8 mouse cellular contexts compared by ENCODE assay signal in genomic region chr2:65413746-65414145, GRCm38 (mm10). TPM values are rescaled to one million over a fixed set of nuclear protein-coding genes. Genes with fewer than 3 reads are reported as not detected.
A peak's percentile ranks its signal among the peaks of the same experiment; 100 is the strongest.
DNase-seq lines count a peak whose midpoint lies in the region; ATAC-seq and TF ChIP-seq lines count a peak whose summit lies in the region.

No protein-coding gene starts in this region.

- no peak for TF ChIP-seq EP300 in MEL (IDR thresholded peaks at IDR 0.05; ENCODE audit: low read depth in 1 of 2, low read length in 2 of 2)

- H3K9ac ChIP-seq in MEL (ENCODE audit: control insufficient read depth, low read depth, low read length, poor library complexity, severe bottlenecking) = no peak overlapping the region
- H3K9ac ChIP-seq in embryonic facial prominence, embryonic 11.5 days (replicated peaks; ENCODE audit: low read length) = no peak overlapping the region; the same call in 1 of the 2 replicates
- peak overlapping the region; percentile 42; the same call in 1 of the 2 replicates for H3K9ac ChIP-seq in hindbrain, embryonic 12.5 days
- no peak overlapping the region for H3K9ac ChIP-seq in limb, embryonic 14.5 days (ENCODE audit: low read depth, low read length, severe bottlenecking)

- H3ac ChIP-seq in myocyte (ENCODE audit: control insufficient read depth, insufficient read length) = no peak overlapping the region

- no peaks in the 10 kb centered on the region for H3K9me3 ChIP-seq in MEL (replicated peaks; ENCODE audit: insufficient read depth, low read length)
- H3K9me3 ChIP-seq in embryonic facial prominence, embryonic 11.5 days (replicated peaks; ENCODE audit: control insufficient read depth, low read length) = no peaks in the 10 kb centered on the region
- H3K9me3 ChIP-seq in hindbrain, embryonic 12.5 days (replicated peaks) = no peaks in the 10 kb centered on the region
- H3K9me3 ChIP-seq in limb, embryonic 14.5 days (ENCODE audit: control insufficient read depth, low read length) = no peaks in the 10 kb centered on the region

- intact Hi-C loops in gastrocnemius, adult 2 months (cut with DNase I) = loop anchor here (1.0 kb wide), 1 partner anchor 154 kb away; the partner anchor contains the start of gene Scn3a
- intact Hi-C loops in gastrocnemius, postnatal 36 days (cut with DNase I) = no loop called here

- no peaks in the 10 kb centered on the region for H3K36me3 ChIP-seq in MEL (ENCODE audit: control insufficient read depth in 1 of 2, insufficient read depth in 2 of 2, low read length in 2 of 2)
- no peaks in the 10 kb centered on the region for H3K36me3 ChIP-seq in embryonic facial prominence, embryonic 11.5 days (replicated peaks; ENCODE audit: control insufficient read depth, insufficient read depth, low read depth, low read length)
- no peaks in the 10 kb centered on the region for H3K36me3 ChIP-seq in hindbrain, embryonic 12.5 days
- no peaks in the 10 kb centered on the region for H3K36me3 ChIP-seq in limb, embryonic 14.5 days (ENCODE audit: control insufficient read depth, insufficient read depth, low read length)
- no peaks in the 10 kb centered on the region for H3K36me3 ChIP-seq in myocyte (ENCODE audit: control insufficient read depth, insufficient read depth)

- H3K79me2 ChIP-seq in MEL (ENCODE audit: control insufficient read depth, insufficient read depth, low read length, poor library complexity) (no peaks in the 10 kb centered on the region), myocyte (ENCODE audit: control insufficient read depth, insufficient read depth) (no peaks in the 10 kb centered on the region)

- peak overlapping the region; percentile 0; the same call in 1 of the 2 replicates for H3K27ac ChIP-seq in gastrocnemius, adult 2 months
- no peak overlapping the region for H3K27ac ChIP-seq in MEL (ENCODE audit: control insufficient read depth, low read depth, low read length)
- H3K27ac ChIP-seq in embryonic facial prominence, embryonic 11.5 days (replicated peaks; ENCODE audit: low read depth, low read length) = no peak overlapping the region
- peak overlapping the region; percentile 91 for H3K27ac ChIP-seq in hindbrain, embryonic 12.5 days
- 0 out of 2 replicates have a peak overlapping the region, but pooled peaks have one; percentile 27 for H3K27ac ChIP-seq in limb, embryonic 14.5 days (replicated peaks; ENCODE audit: low read depth, low read length)

- 0% methylated on average over 3 of the region's 3 CpGs for WGBS in embryonic facial prominence, embryonic 11.5 days
- 2% methylated on average over 3 of the region's 3 CpGs for WGBS in hindbrain, embryonic 12.5 days
- WGBS in limb, embryonic 14.5 days = 1% methylated on average over 3 of the region's 3 CpGs

- TF ChIP-seq CTCF in gastrocnemius, adult 2 months (IDR thresholded peaks at IDR 0.05) = peak; percentile 83
- peak in 1 of 3 experiments; percentile 11; a peak in 1 of 6 replicates for TF ChIP-seq CTCF in MEL (IDR thresholded peaks at IDR 0.05 in 2 of 3, conservative IDR thresholded peaks at IDR 0.05 in 1 of 3; ENCODE audit: control insufficient read depth in 1 of 3, insufficient read depth in 1 of 3, low read depth in 2 of 3, low read length in 3 of 3, poor library complexity in 1 of 3, severe bottlenecking in 1 of 3)

- no peaks in the 10 kb centered on the region for H3K27me3 ChIP-seq in MEL (ENCODE audit: control insufficient read depth in 1 of 2, insufficient read depth in 2 of 2, low read length in 2 of 2)
- H3K27me3 ChIP-seq in embryonic facial prominence, embryonic 11.5 days (ENCODE audit: control insufficient read depth, insufficient read depth, low read length) = no peaks in the 10 kb centered on the region
- no peaks in the 10 kb centered on the region for H3K27me3 ChIP-seq in hindbrain, embryonic 12.5 days
- H3K27me3 ChIP-seq in limb, embryonic 14.5 days (ENCODE audit: control insufficient read depth, insufficient read depth, low read length) = no peaks in the 10 kb centered on the region
- no peaks in the 10 kb centered on the region for H3K27me3 ChIP-seq in myocyte (ENCODE audit: control insufficient read depth, insufficient read depth, insufficient read length)

- peak overlapping the region; percentile 63 for H3K4me3 ChIP-seq in gastrocnemius, adult 2 months
- H3K4me3 ChIP-seq in MEL (ENCODE audit: control insufficient read depth in 1 of 2, insufficient read depth in 1 of 2, low read depth in 2 of 2, low read length in 2 of 2) (no peak overlapping the region), myocyte (no peak overlapping the region)
- H3K4me3 ChIP-seq in embryonic facial prominence, embryonic 11.5 days (ENCODE audit: low read depth, low read length) = no peak overlapping the region
- peak overlapping the region; percentile 25 for H3K4me3 ChIP-seq in hindbrain, embryonic 12.5 days
- peak overlapping the region; percentile 26 for H3K4me3 ChIP-seq in limb, embryonic 14.5 days (replicated peaks; ENCODE audit: low read length)

- H3K4me1 ChIP-seq in MEL (ENCODE audit: control insufficient read depth in 1 of 2, insufficient read depth in 2 of 2, low read length in 2 of 2) = no peaks in the 10 kb centered on the region
- H3K4me1 ChIP-seq in embryonic facial prominence, embryonic 11.5 days (ENCODE audit: control insufficient read depth, insufficient read depth, low read length) = no peaks in the 10 kb centered on the region
- no peaks in the 10 kb centered on the region; the same call in 1 of the 2 replicates for H3K4me1 ChIP-seq in hindbrain, embryonic 12.5 days
- peaks cover 5% of the 10 kb centered on the region for H3K4me1 ChIP-seq in limb, embryonic 14.5 days (ENCODE audit: control insufficient read depth, insufficient read depth, low read length)

- DNase-seq in gastrocnemius, adult 2 months = no peak
- no peak for DNase-seq in gastrocnemius, postnatal 36 days
- DNase-seq in MEL (ENCODE audit: low read depth, low spot score) = peak; percentile 2
- DNase-seq in embryonic facial prominence, embryonic 11.5 days (ENCODE audit: low spot score) = peak; percentile 81
- DNase-seq in limb, embryonic 14.5 days (ENCODE audit: low spot score) = peak; percentile 59
- DNase-seq in spleen, adult 12 weeks (ENCODE audit: low spot score) = no peak

- peak; percentile 44; the same call in 1 of the 2 replicates for ATAC-seq in embryonic facial prominence, embryonic 11.5 days (replicated peaks; ENCODE audit: insufficient number of reproducible peaks, low FRiP score, low TSS enrichment, low read depth)
- ATAC-seq in hindbrain, embryonic 12.5 days (ENCODE audit: low FRiP score) = peak; percentile 64
- peak; percentile 63; the same call in 1 of the 2 replicates for ATAC-seq in limb, embryonic 14.5 days (ENCODE audit: low FRiP score, low read depth)

- H3K4me2 ChIP-seq in embryonic facial prominence, embryonic 11.5 days (ENCODE audit: low read depth, low read length) = peak overlapping the region; percentile 26; the same call in 1 of the 2 replicates
- peak overlapping the region; percentile 53 for H3K4me2 ChIP-seq in hindbrain, embryonic 12.5 days (replicated peaks)
- peak overlapping the region; percentile 67 for H3K4me2 ChIP-seq in limb, embryonic 14.5 days (replicated peaks; ENCODE audit: low read depth, low read length, severe bottlenecking)
- peak overlapping the region; percentile 92 for H3K4me2 ChIP-seq in myocyte (ENCODE audit: low read depth)

- TF ChIP-seq POLR2A in MEL (IDR thresholded peaks at IDR 0.05; ENCODE audit: control insufficient read depth in 1 of 2, insufficient read depth in 1 of 2, low read depth in 1 of 2, low read length in 2 of 2, poor library complexity in 1 of 2) (no peak), myocyte (IDR thresholded peaks at IDR 0.05; ENCODE audit: insufficient read length, low read depth) (no peak)
- no peak for TF ChIP-seq POLR2A in limb, embryonic 14.5 days (IDR thresholded peaks at IDR 0.05; ENCODE audit: borderline replicate concordance, extremely low read depth, insufficient read depth, insufficient read length)

- peak; percentile 13 for TF ChIP-seq RAD21 in MEL (IDR thresholded peaks at IDR 0.05; ENCODE audit: low read depth, low read length)

TF ChIP-seq in MEL, 35 proteins besides CTCF, POLR2A, EP300 and RAD21:
- no peak for TF ChIP-seq JUND (IDR thresholded peaks at IDR 0.05; ENCODE audit: low read depth, low read length)
- TF ChIP-seq SMC3 (IDR thresholded peaks at IDR 0.05; ENCODE audit: low read depth, low read length) = peak; percentile 19; the same call in 1 of the 2 replicates
TF ChIP-seq in MEL: peak in this region for 1.

TF ChIP-seq in myocyte, 11 proteins besides CTCF, POLR2A, EP300 and RAD21:
- TF ChIP-seq E2F4 (IDR thresholded peaks at IDR 0.05; ENCODE audit: insufficient read depth) (no peak), REST (IDR thresholded peaks at IDR 0.05; ENCODE audit: insufficient read depth, insufficient read length) (no peak), MYOG (IDR thresholded peaks at IDR 0.05; ENCODE audit: control insufficient read depth in 1 of 3, insufficient read depth in 1 of 3, insufficient read length in 2 of 3, low read depth in 2 of 3) (no peak), SRF (IDR thresholded peaks at IDR 0.05; ENCODE audit: control insufficient read depth, insufficient read length, low read depth) (no peak), CEBPB (IDR thresholded peaks at IDR 0.05; ENCODE audit: insufficient read depth, poor library complexity, severe bottlenecking) (no peak), TCF12 (IDR thresholded peaks at IDR 0.05; ENCODE audit: insufficient read depth, poor library complexity, severe bottlenecking) (no peak), USF1 (IDR thresholded peaks at IDR 0.05; ENCODE audit: low read depth) (no peak), POLR2AphosphoS2 (IDR thresholded peaks at IDR 0.05; ENCODE audit: insufficient read length, low read depth) (no peak), MYOD1 (IDR thresholded peaks at IDR 0.05; ENCODE audit: control insufficient read depth in 1 of 3, insufficient read length in 2 of 3, low read depth in 2 of 3) (no peak), TCF3 (IDR thresholded peaks at IDR 0.05; ENCODE audit: insufficient read length, low read depth) (no peak), MAX (IDR thresholded peaks at IDR 0.05; ENCODE audit: low read depth) (no peak)

RNA-seq across cellular contexts. Expression of gene Slc38a11, which starts 49.9 kb away (rescaled TPM):
- under 1 TPM; 0.61 to 0.89 TPM for total RNA-seq in gastrocnemius, adult 2 months (2021)
- 1 to 10 TPM in 1 of 2 experiments, under 1 TPM in 1; 0.92 to 1.2 TPM for total RNA-seq in gastrocnemius, postnatal 36 days (2021)
- total RNA-seq in MEL (2012; rRNA removed) = not detected in 2 replicates
- polyA plus RNA-seq in MEL (2012; ENCODE audit: insufficient read depth in 1 of 2, insufficient read length in 2 of 2, low read depth in 1 of 2, low replicate concordance in 2 of 2, missing spikeins in 1 of 2) (not detected), myocyte (2012; fragmentation: generic; extraction: Trizol) (not detected)
- polyA plus RNA-seq in embryonic facial prominence, embryonic 11.5 days (2014; fragmentation: Nextera tagmentation; extraction: Ambion mirVana) = 0.67 TPM in 1 of 2 replicates, not detected in the other
- polyA plus RNA-seq in hindbrain, embryonic 12.5 days (2016; fragmentation: Nextera tagmentation; extraction: Ambion mirVana) = 0.30 and 0.34 TPM in 2 replicates
- polyA plus RNA-seq in limb, embryonic 14.5 days (2012; rRNA removed) = 0.11 and 0.18 TPM in 2 replicates
- 0.36 and 0.43 TPM in 2 replicates for polyA plus RNA-seq in limb, embryonic 14.5 days (2014; fragmentation: Nextera tagmentation; extraction: Ambion mirVana)

Comparison
In these comparisons a context has a peak if more than half of its experiments do, and no peak if none do; other contexts are left out.
1. DNase-seq: peak in MEL (single experiment), embryonic facial prominence, embryonic 11.5 days (single experiment) and limb, embryonic 14.5 days (single experiment); none in gastrocnemius, adult 2 months (single experiment), gastrocnemius, postnatal 36 days (0 of 2) and spleen, adult 12 weeks (single experiment).
2. H3K27ac ChIP-seq: peak in gastrocnemius, adult 2 months (single experiment), hindbrain, embryonic 12.5 days (single experiment) and limb, embryonic 14.5 days (single experiment); none in MEL (single experiment) and embryonic facial prominence, embryonic 11.5 days (single experiment).
3. H3K4me3 ChIP-seq: peak in gastrocnemius, adult 2 months (single experiment), hindbrain, embryonic 12.5 days (single experiment) and limb, embryonic 14.5 days (single experiment); none in MEL (0 of 2), embryonic facial prominence, embryonic 11.5 days (single experiment) and myocyte (single experiment).
4. H3K4me2 ChIP-seq: peak in every context shown above with its lines; median percentile 92 in myocyte; 67 in limb, embryonic 14.5 days; 53 in hindbrain, embryonic 12.5 days; 26 in embryonic facial prominence, embryonic 11.5 days.
5. Peak in every context shown above with its lines, with median percentiles within 50 percentile points of each other: ATAC-seq.